Mouse (Mus musculus) embryonic facial prominence, embryonic 14.5 days (tissue): ENCODE measurements around the gene Rpl34. TPM values are rescaled to one million over a fixed set of nuclear protein-coding genes. Genes with fewer than 3 reads are reported as not detected.

Source experiments
- ATAC-seq: fragments of 200-750 bp; cut with Nextera tagmentation; 2 replicates; pipeline ENCODE4 v1.8.0; 2017; ENCODE audit warnings: low read depth, moderate number of reproducible peaks, moderate TSS enrichment
- DNase-seq: peaks from one replicate; pipeline ENCODE4 v3.0.0-alpha.2; 2015; ENCODE audit warnings: low spot score
- H3K27ac ChIP-seq: fragments of 300-500 bp; sonication (generic); replicated peaks from 2 replicates; pipeline ENCODE4 v1.5.1; 2014; ENCODE audit warnings: low read depth, mild to moderate bottlenecking, low read length, moderate library complexity
- H3K27me3 ChIP-seq: fragments of 300-500 bp; sonication (generic); replicated peaks from 2 replicates; pipeline ENCODE4 v1.6.1; 2014; ENCODE audit warnings: low read length; ENCODE audit not compliant: control insufficient read depth, insufficient read depth
- H3K36me3 ChIP-seq: fragments of 300-500 bp; sonication (generic); 2 replicates; pipeline ENCODE4 v1.6.1; 2014; ENCODE audit warnings: low read length, mixed read lengths; ENCODE audit not compliant: control insufficient read depth, insufficient read depth
- H3K4me1 ChIP-seq: fragments of 300-500 bp; sonication (generic); 2 replicates; pipeline ENCODE4 v1.6.1; 2014; ENCODE audit warnings: antibody characterized with exemption, low read length; ENCODE audit not compliant: control insufficient read depth, insufficient read depth
- H3K4me2 ChIP-seq: fragments of 300-500 bp; sonication (generic); 2 replicates; pipeline ENCODE4 v1.6.1; 2014; ENCODE audit warnings: low read depth, mild to moderate bottlenecking, low read length, moderate library complexity, mixed read lengths
- H3K4me3 ChIP-seq: fragments of 300-500 bp; sonication (generic); 2 replicates; pipeline ENCODE4 v1.5.1; 2014; ENCODE audit warnings: low read depth, mild to moderate bottlenecking, low read length
- H3K9ac ChIP-seq: fragments of 300-500 bp; sonication (generic); 2 replicates; pipeline ENCODE4 v1.6.1; 2014; ENCODE audit warnings: low read depth, mild to moderate bottlenecking, low read length, moderate library complexity, mixed read lengths
- H3K9me3 ChIP-seq: fragments of 300-500 bp; sonication (generic); 2 replicates; pipeline ENCODE4 v1.6.1; 2016; ENCODE audit warnings: low read length; ENCODE audit not compliant: control insufficient read depth
- WGBS: fragments of 180-500 bp; shearing (Covaris S2); extraction: QIAGEN DNeasy Blood & Tissue Kit; methylation state at CpG from one replicate; pipeline ENCODE4 v1.1.7; 2014; 5-methylcytosine and 5-hydroxymethylcytosine counted together
- polyA plus RNA-seq: library from polyadenylated mRNA; unstranded; fragments of >200 nt; fragmentation: Nextera tagmentation; extraction: Ambion mirVana; gene quantifications from 2 replicates; pipeline ENCODE4 v1.2.1, GENCODE M21; 2014

Rpl34 gene
- polyA plus RNA-seq, 1 experiment from 2014 or later = 1,207 TPM

- no peak overlapping the region for H3K4me2 ChIP-seq
- H3K4me1 ChIP-seq = peaks cover 2% of the 10 kb centered on the region
- H3K36me3 ChIP-seq = peaks cover 65% of the 10 kb centered on the region
- H3K9ac ChIP-seq = no peak overlapping the region
- DNase-seq = no peak
- H3K9me3 ChIP-seq = no peaks in the 10 kb centered on the region
- 70% methylated on average over 6 of the region's 6 CpGs for WGBS
- no peak for ATAC-seq
- H3K27me3 ChIP-seq = no peaks in the 10 kb centered on the region
- H3K4me3 ChIP-seq = no peak overlapping the region
- no peak overlapping the region for H3K27ac ChIP-seq
Measured at GRCm38 (mm10) chr3:130702289-130702688, 27.9 kb downstream of the Rpl34 start.

DNA sequence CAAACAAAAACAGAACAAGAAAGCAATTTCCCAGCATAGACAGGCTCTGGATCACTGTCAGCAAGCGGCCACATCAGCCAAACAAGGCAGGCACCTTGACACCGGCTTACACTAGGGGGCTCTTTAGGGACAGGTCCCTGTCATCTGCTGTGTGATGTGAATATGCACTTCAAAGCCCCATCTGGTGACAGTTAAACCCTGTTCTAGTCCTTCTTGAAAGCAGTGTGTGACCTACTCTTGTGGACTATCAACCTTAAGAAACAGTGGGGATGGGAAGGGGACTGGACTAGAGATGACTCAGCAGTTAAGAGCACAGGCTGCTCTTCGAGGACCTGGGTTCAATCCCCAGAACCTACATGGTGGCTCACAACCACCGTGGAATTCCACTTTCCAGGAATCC is 32.6 kb downstream of the Rpl34 start:
- H3K27ac ChIP-seq = no peak overlapping the region
- ATAC-seq (no peak), DNase-seq (no peak)
- no peak overlapping the region for H3K4me3 ChIP-seq
- H3K36me3 ChIP-seq = peaks cover 74% of the 10 kb centered on the region
- no peak overlapping the region for H3K9ac ChIP-seq
- 80% methylated on average over 4 of the region's 4 CpGs for WGBS
- no peak overlapping the region for H3K4me2 ChIP-seq
- no peaks in the 10 kb centered on the region for H3K4me1 ChIP-seq
- no peaks in the 10 kb centered on the region for H3K9me3 ChIP-seq
- H3K27me3 ChIP-seq = no peaks in the 10 kb centered on the region

DNA sequence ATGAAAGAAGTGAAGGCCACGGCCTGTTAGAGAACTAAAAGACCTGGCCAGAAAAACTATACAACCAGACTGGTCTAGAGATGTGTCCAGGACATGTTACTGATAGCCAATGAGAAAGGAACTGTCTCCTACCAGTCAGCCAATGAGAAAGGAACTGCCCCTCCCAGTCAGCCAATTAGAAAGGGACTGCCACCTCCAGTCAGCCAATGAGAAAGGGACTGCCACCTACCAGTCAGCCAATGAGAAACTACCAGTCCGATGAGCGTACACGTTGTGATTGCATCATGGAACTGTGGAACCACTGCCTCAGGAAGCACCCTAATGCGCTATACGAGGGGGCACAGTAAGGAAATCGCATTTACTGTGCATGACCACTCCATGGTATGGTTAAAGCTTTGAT is 35.5 kb downstream of the Rpl34 start:
- ATAC-seq (no peak), DNase-seq (no peak)
- Histone ChIP-seq H3K4me2 (no peak overlapping the region), H3K4me1 (no peaks in the 10 kb centered on the region), H3K4me3 (no peak overlapping the region), H3K27ac (no peak overlapping the region), H3K9me3 (no peaks in the 10 kb centered on the region), H3K27me3 (no peaks in the 10 kb centered on the region), H3K9ac (no peak overlapping the region), H3K36me3 (peaks cover 44% of the 10 kb centered on the region)
- 95% methylated on average over 7 of the region's 7 CpGs for WGBS

GRCm38 (mm10) chr3:130694041-130694593 is 36.1 kb downstream of the Rpl34 start:
- Histone ChIP-seq H3K4me2 (no peak overlapping the region), H3K4me1 (no peaks in the 10 kb centered on the region), H3K36me3 (peaks cover 38% of the 10 kb centered on the region), H3K9me3 (no peaks in the 10 kb centered on the region), H3K27ac (no peak overlapping the region), H3K4me3 (no peak overlapping the region), H3K9ac (no peak overlapping the region), H3K27me3 (no peaks in the 10 kb centered on the region)
- WGBS = 70% methylated on average over 9 of the region's 9 CpGs
- DNase-seq (peak; percentile 42), ATAC-seq (no peak)

- ATAC-seq = no peak
- H3K27ac ChIP-seq = no peak overlapping the region
Measured at GRCm38 (mm10) chr3:130691596-130692170, 38.5 kb downstream of the Rpl34 start.

DNA sequence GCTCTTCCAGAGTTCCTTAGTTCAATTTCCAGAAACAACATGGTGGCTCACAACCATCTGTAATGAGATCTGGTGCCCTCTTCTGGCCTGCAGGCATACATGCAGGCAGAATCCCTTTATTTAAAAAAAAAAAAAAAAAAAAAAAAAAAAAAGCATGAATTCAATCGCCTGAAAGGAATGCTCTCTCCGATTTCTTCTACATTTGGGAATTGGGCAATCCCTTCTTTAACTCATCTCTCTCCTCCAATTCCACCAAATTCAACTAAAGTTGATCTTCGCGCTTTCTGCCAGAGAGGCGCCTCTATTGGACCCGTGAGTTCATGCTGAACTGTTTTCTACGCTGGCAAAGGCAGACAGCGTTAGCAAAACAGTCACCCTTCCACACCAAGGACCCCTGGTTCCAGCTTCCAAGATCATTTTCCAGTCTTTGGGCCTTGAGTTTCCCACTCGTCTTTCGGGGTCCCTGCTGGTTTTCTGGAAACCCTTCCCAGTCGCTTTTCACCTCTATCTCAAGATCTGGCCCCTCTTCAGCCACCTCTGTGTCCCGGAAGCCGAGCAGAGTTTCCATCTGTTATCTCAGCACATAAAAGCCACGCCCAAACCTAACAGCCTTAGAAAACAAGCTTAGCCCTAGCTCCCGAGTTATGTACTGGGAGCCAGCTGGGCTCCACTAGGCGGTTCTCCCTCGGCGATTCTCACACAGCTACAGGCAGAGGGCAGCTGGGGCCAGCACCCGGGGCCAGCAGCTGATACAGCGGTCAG is 39.2 kb downstream of the Rpl34 start:
- Histone ChIP-seq H3K27ac (peak overlapping the region; percentile 53; the same call in 1 of the 2 replicates), H3K36me3 (peaks cover 16% of the 10 kb centered on the region)
- ATAC-seq = peak; percentile 81

More at GRCm38 (mm10) chr3:130691596-130692170, 38.5 kb downstream of the Rpl34 start:
- Histone ChIP-seq H3K4me3 (peak overlapping the region; percentile 30), H3K27me3 (no peaks in the 10 kb centered on the region), H3K36me3 (peaks cover 21% of the 10 kb centered on the region), H3K4me1 (no peaks in the 10 kb centered on the region), H3K9me3 (no peaks in the 10 kb centered on the region), H3K9ac (no peak overlapping the region), H3K4me2 (peak overlapping the region; percentile 62)
- no peak for DNase-seq
- 45% methylated on average over 12 of the region's 12 CpGs for WGBS

DNA sequence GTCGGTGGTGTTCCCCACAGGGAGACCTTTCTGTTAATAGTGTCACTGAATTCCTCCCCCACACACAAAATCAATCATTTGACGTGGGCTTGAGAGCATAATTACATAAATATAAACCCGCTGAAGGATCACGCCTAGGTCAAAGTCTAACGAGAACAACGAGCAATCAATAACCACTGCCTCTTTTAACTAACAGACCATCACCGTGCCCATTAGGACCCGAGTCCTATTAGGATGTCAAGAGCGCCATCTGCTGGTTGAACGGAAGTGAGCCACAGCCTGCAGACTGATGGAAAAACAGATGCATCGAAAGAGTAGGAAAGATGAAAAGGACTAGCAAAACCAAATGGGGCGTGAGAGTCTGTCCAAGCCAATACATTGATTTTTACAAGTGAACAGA is 40.6 kb downstream of the Rpl34 start:
- H3K9me3 ChIP-seq = no peaks in the 10 kb centered on the region
- H3K4me2 ChIP-seq = no peak overlapping the region

More for the DNA sequence above, 39.2 kb downstream of the Rpl34 start:
- H3K4me2 ChIP-seq = peak overlapping the region; percentile 62
- H3K9ac ChIP-seq = peak overlapping the region; percentile 35
- DNase-seq = peak; percentile 83
- 14% methylated on average over 20 of the region's 20 CpGs for WGBS
- H3K9me3 ChIP-seq = no peaks in the 10 kb centered on the region
- no peaks in the 10 kb centered on the region for H3K4me1 ChIP-seq
- peak overlapping the region; percentile 30 for H3K4me3 ChIP-seq
- no peaks in the 10 kb centered on the region for H3K27me3 ChIP-seq

GRCm38 (mm10) chr3:130687051-130687450 is 43.1 kb downstream of the Rpl34 start:
- H3K4me2 ChIP-seq = no peak overlapping the region
- no peaks in the 10 kb centered on the region for H3K4me1 ChIP-seq
- no peak overlapping the region for H3K9ac ChIP-seq
- H3K4me3 ChIP-seq = no peak overlapping the region
- DNase-seq (no peak), ATAC-seq (no peak)
- H3K27me3 ChIP-seq = no peaks in the 10 kb centered on the region
- no peaks in the 10 kb centered on the region for H3K36me3 ChIP-seq
- no peaks in the 10 kb centered on the region for H3K9me3 ChIP-seq
- WGBS = 87% methylated on average over 1 of the region's 1 CpGs
- H3K27ac ChIP-seq = no peak overlapping the region

More for the DNA sequence above, 40.6 kb downstream of the Rpl34 start:
- H3K9ac ChIP-seq = no peak overlapping the region
- 13% methylated on average over 12 of the region's 12 CpGs for WGBS
- no peaks in the 10 kb centered on the region for H3K4me1 ChIP-seq
- ATAC-seq (peak; percentile 47), DNase-seq (peak; percentile 89)
- H3K27me3 ChIP-seq = no peaks in the 10 kb centered on the region
- H3K27ac ChIP-seq = no peak overlapping the region
- H3K36me3 ChIP-seq = peaks cover 4% of the 10 kb centered on the region
- H3K4me3 ChIP-seq = no peak overlapping the region
